Mouse (Mus musculus) liver, embryonic 15.5 days (tissue): ENCODE results near the gene Krtap17-1. TPM values are rescaled to one million over a fixed set of nuclear protein-coding genes. Genes with fewer than 3 reads are reported as not detected.

ENCODE experiments used
- ATAC-seq: fragments of 200-750 bp; cut with Nextera tagmentation; 2 replicates; pipeline ENCODE4 v1.8.0; 2017; ENCODE audit warnings: moderate number of reproducible peaks, mild to moderate bottlenecking, moderate library complexity; ENCODE audit not compliant: insufficient read depth
- H3K27ac ChIP-seq: fragments of 300-500 bp; sonication (generic); replicated peaks from 2 replicates; pipeline ENCODE4 v1.5.1; 2015; ENCODE audit warnings: mild to moderate bottlenecking, inconsistent platforms
- H3K27me3 ChIP-seq: fragments of 300-500 bp; sonication (generic); 2 replicates; pipeline ENCODE4 v1.6.1; 2015; ENCODE audit warnings: mild to moderate bottlenecking, inconsistent platforms
- H3K36me3 ChIP-seq: fragments of 300-500 bp; sonication (generic); replicated peaks from 2 replicates; pipeline ENCODE4 v1.6.1; 2015; ENCODE audit warnings: moderate library complexity, mild to moderate bottlenecking, inconsistent platforms
- H3K4me1 ChIP-seq: fragments of 300-500 bp; sonication (generic); replicated peaks from 2 replicates; pipeline ENCODE4 v1.6.1; 2015; ENCODE audit warnings: inconsistent platforms
- H3K4me2 ChIP-seq: fragments of 300-500 bp; sonication (generic); 2 replicates; pipeline ENCODE4 v1.6.1; 2015; ENCODE audit warnings: moderate library complexity, mild to moderate bottlenecking, inconsistent platforms
- H3K4me3 ChIP-seq: fragments of 300-500 bp; sonication (generic); replicated peaks from 2 replicates; pipeline ENCODE4 v1.5.1; 2015; ENCODE audit warnings: mild to moderate bottlenecking, inconsistent platforms
- H3K9ac ChIP-seq: fragments of 300-500 bp; sonication (generic); 2 replicates; pipeline ENCODE4 v1.6.1; 2015; ENCODE audit warnings: moderate library complexity, mild to moderate bottlenecking, inconsistent platforms
- H3K9me3 ChIP-seq: fragments of 300-500 bp; sonication (generic); replicated peaks from 2 replicates; pipeline ENCODE4 v1.6.1; 2016; ENCODE audit warnings: inconsistent platforms
- WGBS: fragments of 180-500 bp; shearing (Covaris S2); methylation state at CpG from one replicate; pipeline ENCODE4 v1.1.7; 2015; ENCODE audit warnings: mixed read lengths; ENCODE audit not compliant: insufficient replicate concordance; 5-methylcytosine and 5-hydroxymethylcytosine counted together
- polyA plus RNA-seq: library from polyadenylated mRNA; unstranded; fragments of >200 nt; fragmentation: Nextera tagmentation; extraction: Ambion mirVana; gene quantifications from 2 replicates; pipeline ENCODE4 v1.2.1, GENCODE M21; 2015

The Krtap17-1 gene
- polyA plus RNA-seq, 1 experiment from 2014 or later = not detected

- 28% methylated on average over 2 of the region's 2 CpGs for WGBS
- ATAC-seq = no peak
- Histone ChIP-seq H3K4me1 (no peaks in the 10 kb centered on the region), H3K36me3 (no peaks in the 10 kb centered on the region), H3K4me2 (no peak overlapping the region), H3K4me3 (no peak overlapping the region), H3K9me3 (no peaks in the 10 kb centered on the region), H3K27ac (no peak overlapping the region), H3K27me3 (no peaks in the 10 kb centered on the region), H3K9ac (no peak overlapping the region)
These were observed 27.8 kb downstream of the Krtap17-1 start for GRCm38 (mm10) chr11:99965961-99966360.

- ATAC-seq = no peak
- H3K27ac ChIP-seq = no peak overlapping the region
- no peaks in the 10 kb centered on the region for H3K4me1 ChIP-seq
- H3K9ac ChIP-seq = no peak overlapping the region
- H3K36me3 ChIP-seq = no peaks in the 10 kb centered on the region
- H3K27me3 ChIP-seq = no peaks in the 10 kb centered on the region
- no peak overlapping the region for H3K4me2 ChIP-seq
- 51% methylated on average over 6 of the region's 6 CpGs for WGBS
- no peaks in the 10 kb centered on the region for H3K9me3 ChIP-seq
- no peak overlapping the region for H3K4me3 ChIP-seq
These were observed 29.6 kb downstream of the Krtap17-1 start for GRCm38 (mm10) chr11:99964213-99964612.

GRCm38 (mm10) chr11:99948175-99948574 is 45.6 kb downstream of the Krtap17-1 start, which contains the start of gene Krtap9-5:
Gene Krtap9-5, plus strand, starts transcription at chr11:99948475.
- Histone ChIP-seq H3K4me3 (no peak within 1 kb of the TSS), H3K9ac (no peak within 1 kb of the TSS)
- 53% methylated on average over 2 of the region's 2 CpGs for WGBS

More at GRCm38 (mm10) chr11:99948175-99948574, 45.6 kb downstream of the Krtap17-1 start, which contains the start of gene Krtap9-5:
- Histone ChIP-seq H3K4me2 (no peak within 1 kb of the TSS), H3K4me1 (no peaks in the 10 kb centered on the region), H3K27me3 (no peaks in the 10 kb centered on the region), H3K36me3 (no peaks in the 10 kb centered on the region), H3K9me3 (no peaks in the 10 kb centered on the region), H3K27ac (no peak within 1 kb of the TSS)
- ATAC-seq = no peak

Other genes with a start within 250 kb of the Krtap17-1 start
- gene Gm11595, start 221.1 kb downstream of the Krtap17-1 start, polyA plus RNA-seq = not detected in 2 replicates
- gene Krtap4-8, start 213.3 kb downstream of the Krtap17-1 start, polyA plus RNA-seq = not detected in 2 replicates
- not detected in 2 replicates for gene Krtap4-9, start 208.8 kb downstream of the Krtap17-1 start, polyA plus RNA-seq
- not detected in 2 replicates for gene Gm11596, start 200.5 kb downstream of the Krtap17-1 start, polyA plus RNA-seq
- gene Gm11569, start 195.1 kb downstream of the Krtap17-1 start, polyA plus RNA-seq = not detected in 2 replicates
- gene Gm11554, start 189.5 kb downstream of the Krtap17-1 start, polyA plus RNA-seq = not detected in 2 replicates
- gene Krtap4-13, start 184.1 kb downstream of the Krtap17-1 start, polyA plus RNA-seq = not detected in 2 replicates
- gene Gm11564, start 178.3 kb downstream of the Krtap17-1 start, polyA plus RNA-seq = not detected in 2 replicates
- gene 2300003K06Rik, start 155.9 kb downstream of the Krtap17-1 start, polyA plus RNA-seq = not detected in 2 replicates
- gene Krtap4-16, start 142.4 kb downstream of the Krtap17-1 start, polyA plus RNA-seq = not detected in 2 replicates
- not detected in 2 replicates for gene Gm11568, start 136.1 kb downstream of the Krtap17-1 start, polyA plus RNA-seq
- gene Gm11559, start 129.5 kb downstream of the Krtap17-1 start, polyA plus RNA-seq = not detected in 2 replicates
- not detected in 2 replicates for gene Krtap9-1, start 120.6 kb downstream of the Krtap17-1 start, polyA plus RNA-seq
- not detected in 2 replicates for gene Gm11567, start 114.8 kb downstream of the Krtap17-1 start, polyA plus RNA-seq
- gene Krtap31-1, start 86.1 kb downstream of the Krtap17-1 start, polyA plus RNA-seq = not detected in 2 replicates
- gene Gm11565, start 79.2 kb downstream of the Krtap17-1 start, polyA plus RNA-seq = not detected in 2 replicates
- not detected in 2 replicates for gene Krtap31-2, start 57.7 kb downstream of the Krtap17-1 start, polyA plus RNA-seq
- not detected in 2 replicates for gene Krtap9-5, start 45.5 kb downstream of the Krtap17-1 start, polyA plus RNA-seq
- not detected in 2 replicates for gene Krtap29-1, start 14.9 kb downstream of the Krtap17-1 start, polyA plus RNA-seq
- not detected in 2 replicates for gene Krtap16-1, start 7.4 kb downstream of the Krtap17-1 start, polyA plus RNA-seq
- gene Krt33a, start 22.2 kb upstream of the Krtap17-1 start, polyA plus RNA-seq = not detected in 2 replicates
- gene Krt33b, start 35.9 kb upstream of the Krtap17-1 start, polyA plus RNA-seq = not detected in 2 replicates
- not detected in 2 replicates for gene Krt34, start 47.6 kb upstream of the Krtap17-1 start, polyA plus RNA-seq
- not detected in 2 replicates for gene Krt31, start 56.6 kb upstream of the Krtap17-1 start, polyA plus RNA-seq
- not detected in 2 replicates for gene Krt32, start 94.2 kb upstream of the Krtap17-1 start, polyA plus RNA-seq
- not detected in 2 replicates for gene Krt35, start 102.2 kb upstream of the Krtap17-1 start, polyA plus RNA-seq
- not detected in 2 replicates for gene Krt36, start 111.6 kb upstream of the Krtap17-1 start, polyA plus RNA-seq
- 0.36 TPM in 1 of 2 replicates, not detected in the other for gene Krt13, start 127.6 kb upstream of the Krtap17-1 start, polyA plus RNA-seq
- 0.16 and 0.84 TPM in 2 replicates for gene Krt15, start 141.9 kb upstream of the Krtap17-1 start, polyA plus RNA-seq
- 3.6 and 4.2 TPM in 2 replicates for gene Krt19, start 154.7 kb upstream of the Krtap17-1 start, polyA plus RNA-seq
- gene Krt9, start 199.3 kb upstream of the Krtap17-1 start, polyA plus RNA-seq = not detected in 2 replicates
- 0.50 and 0.76 TPM in 2 replicates for gene Krt14, start 213.6 kb upstream of the Krtap17-1 start, polyA plus RNA-seq